Mouse (Mus musculus) liver, adult 2 months (tissue): ENCODE results near the gene Pld1.

ENCODE experiments used
- CTCF ChIP-seq: fragments of 200-500 bp; IDR thresholded peaks from 2 replicates; pipeline ENCODE4 v1.5.1; 2011; ENCODE audit warnings: low read depth, low read length, control low read depth
- POLR2A ChIP-seq: fragments of 200-500 bp; IDR thresholded peaks from 2 replicates; pipeline ENCODE4 v1.6.1; 2011; ENCODE audit warnings: low read length, control low read depth; ENCODE audit not compliant: insufficient read depth; ENCODE audit errors: extremely low read depth

- no peak for TF ChIP-seq CTCF
- no peak for TF ChIP-seq POLR2A
Observed at GRCm38 (mm10) chr3:27976931-27977544, 38.5 kb downstream of the Pld1 start.
